Mouse (Mus musculus): Measurements from ENCODE around the gene Peg12.

Peg12 gene

DNA sequence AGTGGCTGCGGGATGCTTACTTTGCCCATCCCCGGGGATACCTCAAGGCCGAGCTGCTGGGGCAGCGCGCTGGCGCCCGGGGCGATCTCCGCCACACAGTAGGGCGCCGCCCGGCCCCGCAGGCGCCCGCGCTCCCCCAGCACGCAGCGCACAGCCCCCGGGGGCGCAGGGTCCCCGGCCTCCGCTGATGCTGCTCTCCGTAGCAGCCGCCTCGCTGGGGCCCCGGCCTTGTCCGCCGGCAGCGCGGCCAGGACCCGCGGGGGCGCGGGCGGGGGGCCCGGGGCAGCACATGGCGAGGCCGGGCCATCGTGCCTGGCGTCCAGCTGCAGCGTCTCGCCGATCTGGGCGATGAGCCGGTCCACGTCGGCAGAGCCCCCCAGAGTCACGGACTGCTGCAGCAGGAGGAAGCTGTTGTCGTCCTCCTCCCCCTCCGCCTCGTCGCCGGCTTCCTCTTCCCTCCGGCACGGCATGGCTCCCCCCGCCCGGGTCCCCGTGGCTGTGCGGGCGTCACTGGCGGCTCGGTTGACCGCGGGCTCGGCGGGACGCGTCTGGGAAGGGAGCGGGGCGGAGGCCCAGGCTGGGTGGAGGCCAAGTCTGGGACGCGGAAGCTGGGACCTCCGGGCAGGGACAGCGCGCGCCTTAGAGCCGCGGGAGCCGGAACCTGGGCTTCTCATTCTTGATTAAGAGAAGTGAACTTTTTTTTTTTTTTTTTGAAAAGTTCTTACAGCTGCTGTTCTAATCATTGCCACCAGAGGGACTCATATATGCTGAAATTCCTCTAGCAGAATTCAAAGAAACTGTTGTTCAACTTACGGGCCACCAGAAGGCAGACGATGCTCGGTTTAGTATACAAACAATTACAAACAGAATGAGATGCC is at the start of gene Peg12:
Peg12 (minus strand) TSS at position 633 of the 878 bp plus-strand sequence.
- DNase-seq (ENCODE audit: low spot score in 2 of 2), result peak; percentile 56 to 67

DNA sequence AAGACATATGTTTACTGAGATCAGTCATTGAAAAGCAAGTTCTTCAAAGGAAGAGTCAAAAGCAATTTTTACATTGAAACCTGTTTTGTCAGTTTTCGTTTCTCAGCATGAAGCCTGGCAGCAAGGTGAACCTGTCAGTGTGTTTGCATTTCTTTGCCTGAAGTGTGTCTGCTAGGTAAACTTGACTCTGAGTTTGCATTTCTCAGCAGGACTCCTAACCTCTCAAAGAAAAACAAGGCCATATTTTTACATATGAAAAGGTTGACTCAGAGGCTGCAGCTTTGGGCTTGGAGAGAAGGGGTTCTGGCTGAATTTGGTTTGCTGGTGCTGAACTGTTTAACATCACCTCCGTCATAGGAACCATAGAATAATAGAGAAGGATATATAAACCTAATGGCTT is 21.8 kb upstream of the Peg12 start:
- no peak for DNase-seq (ENCODE audit: low spot score in 2 of 2)

DNA sequence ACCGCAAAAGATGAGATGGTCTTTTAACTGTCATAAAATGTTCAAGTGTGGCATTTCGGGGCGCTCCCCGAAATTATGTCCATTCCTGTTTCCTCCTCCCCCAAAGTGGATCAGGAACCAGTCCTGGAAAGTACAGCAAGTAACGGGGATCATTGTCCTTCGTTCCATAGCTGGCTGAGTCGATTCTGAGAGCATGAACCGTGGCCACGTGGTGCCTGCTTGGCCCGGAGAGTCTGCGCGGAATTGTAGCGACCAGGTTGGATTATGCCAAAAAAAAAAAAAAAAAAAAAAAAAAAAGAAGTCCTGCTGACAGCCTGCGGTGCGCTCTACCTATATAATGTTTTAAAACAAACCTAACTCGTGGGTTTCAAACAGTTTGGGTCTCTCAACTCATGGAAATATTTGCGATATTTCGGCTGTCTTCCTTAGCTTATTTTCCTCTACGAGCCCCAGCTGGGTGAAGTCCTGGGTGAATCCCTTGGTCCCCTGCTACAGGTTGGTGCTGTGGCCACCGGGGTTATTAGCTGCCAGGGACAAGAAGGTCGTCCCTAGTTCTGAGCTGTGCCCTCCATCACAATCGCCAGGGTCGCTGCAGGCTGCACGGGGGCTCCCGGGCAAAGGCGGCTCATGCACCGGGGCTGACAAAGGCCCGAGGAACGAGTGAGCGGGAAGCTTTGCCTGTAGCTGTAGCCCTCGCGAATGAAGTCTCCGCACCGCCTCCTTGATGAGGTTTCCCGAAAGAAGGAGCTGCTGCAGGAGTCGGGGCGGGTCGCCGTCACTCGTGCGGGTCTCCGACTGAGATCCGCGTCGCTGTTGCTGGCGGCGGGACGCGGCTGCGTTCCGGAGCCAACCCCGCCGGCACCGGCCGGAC is 1.1 kb downstream of the Peg12 start:
- peak; percentile 21 to 60 for DNase-seq (ENCODE audit: low spot score in 2 of 2)

DNA sequence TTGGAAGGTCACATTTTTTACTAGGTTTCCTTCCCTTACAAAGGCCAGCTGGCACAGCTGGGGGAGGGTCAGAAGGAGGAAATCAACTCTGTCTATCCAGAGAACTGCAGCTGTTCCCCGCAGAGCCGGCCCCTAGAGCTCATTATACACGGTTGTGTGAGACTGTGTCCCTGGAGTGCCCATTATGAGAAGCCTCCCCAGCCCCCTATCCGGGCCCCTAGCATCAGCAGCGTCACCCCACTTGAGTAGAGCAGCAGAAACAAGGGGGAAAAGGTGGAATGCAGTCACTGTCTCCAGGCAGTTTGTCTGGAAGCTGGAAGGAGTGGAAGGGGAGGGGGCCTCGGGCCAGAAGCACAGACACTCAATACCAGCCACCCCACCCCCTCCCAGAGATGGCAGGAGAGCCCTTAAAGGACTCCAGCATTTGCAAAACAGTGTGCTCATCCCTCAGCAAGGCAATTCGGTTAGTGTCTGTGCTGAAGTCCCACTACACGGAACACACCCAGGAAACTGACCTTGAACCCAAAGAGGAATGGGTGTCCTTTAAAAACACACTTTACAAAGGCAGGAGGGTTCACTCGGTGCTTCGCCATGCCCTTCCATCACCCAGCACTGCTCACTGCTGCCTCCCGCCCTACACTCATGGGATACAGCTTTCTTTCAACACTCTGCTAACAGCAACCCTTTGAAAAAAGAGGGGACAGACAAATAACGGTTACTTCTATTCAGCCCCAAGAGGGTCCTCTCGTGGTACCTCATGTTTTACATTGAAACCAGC is 1.9 kb downstream of the Peg12 start:
- no peak for DNase-seq (ENCODE audit: low spot score in 2 of 2)

DNA sequence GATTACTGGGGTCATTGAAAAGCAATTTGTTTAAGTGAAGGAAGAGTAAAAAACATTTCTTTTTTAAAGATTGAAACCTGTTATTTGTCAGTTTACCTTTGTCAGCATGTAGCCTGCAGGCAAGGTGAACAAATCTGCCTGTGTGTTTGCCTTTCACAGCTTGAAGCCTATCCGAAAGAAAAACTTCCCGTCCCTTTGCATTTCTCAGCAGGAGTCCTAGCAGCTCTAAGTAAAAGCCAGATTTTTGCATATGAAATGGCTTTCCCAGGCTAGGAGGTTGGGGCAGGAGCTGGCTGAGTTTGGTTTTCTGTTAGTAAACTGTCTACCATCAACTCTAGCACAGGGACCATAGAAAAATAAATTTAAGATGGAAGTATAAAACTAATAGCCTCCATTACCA is 12.0 kb downstream of the Peg12 start:
- DNase-seq (ENCODE audit: low spot score in 2 of 2), result no peak

DNA sequence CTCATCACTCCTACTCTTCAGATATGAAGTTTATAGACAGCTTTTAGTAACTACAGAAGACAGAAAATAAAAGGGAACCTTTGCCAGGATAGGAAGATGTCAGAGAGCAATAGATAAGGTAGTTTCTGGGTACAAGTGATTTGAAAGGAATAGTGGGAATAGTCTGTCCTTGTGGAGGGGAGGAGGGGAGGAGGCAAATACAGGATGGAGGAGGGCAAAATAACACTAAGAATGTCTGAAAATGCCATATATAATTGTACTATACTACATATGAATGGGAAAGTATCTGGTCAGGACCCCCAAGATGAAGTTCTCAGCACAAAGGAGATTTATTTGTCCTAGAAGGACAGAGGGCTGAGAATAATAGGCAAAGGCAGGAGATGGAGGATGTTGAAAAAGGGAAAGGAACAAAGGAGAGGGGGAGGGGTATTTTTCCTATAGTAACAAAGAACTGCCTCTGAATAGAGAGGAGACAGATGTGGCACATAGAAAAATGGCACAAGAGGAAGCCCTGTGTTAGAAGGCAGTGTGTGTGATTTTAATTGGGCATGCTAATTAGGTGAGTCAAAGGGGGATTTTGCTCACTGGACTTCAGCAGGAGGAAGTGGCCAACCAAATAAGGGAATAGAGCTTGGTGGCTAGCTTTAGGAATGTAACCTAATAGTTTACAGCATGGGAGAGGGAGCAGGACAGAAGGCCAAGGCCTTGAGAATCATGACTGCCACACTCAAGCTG is 18.7 kb downstream of the Peg12 start:
- DNase-seq (ENCODE audit: low spot score in 2 of 2), result no peak

DNA sequence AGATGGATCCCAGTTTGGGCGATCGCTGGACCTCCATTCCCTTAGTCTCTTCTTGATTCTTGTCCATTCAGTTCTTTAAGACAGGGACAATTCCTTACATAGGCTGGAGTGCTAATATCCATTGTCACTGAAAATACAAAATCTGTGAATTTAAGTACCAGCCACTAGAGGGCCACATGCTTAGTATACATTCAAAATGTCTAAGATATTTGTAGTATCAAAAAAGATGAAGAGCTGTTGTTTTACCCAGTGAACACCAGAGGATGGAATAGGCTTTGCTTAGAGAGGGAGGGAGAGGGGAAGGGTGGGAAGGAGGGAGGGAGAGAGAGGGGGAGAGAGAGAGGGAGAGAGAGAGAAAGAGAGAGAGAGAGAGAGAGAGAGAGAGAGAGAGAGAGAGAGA is 27.9 kb downstream of the Peg12 start:
- no peak for DNase-seq (ENCODE audit: low spot score in 2 of 2)

DNA sequence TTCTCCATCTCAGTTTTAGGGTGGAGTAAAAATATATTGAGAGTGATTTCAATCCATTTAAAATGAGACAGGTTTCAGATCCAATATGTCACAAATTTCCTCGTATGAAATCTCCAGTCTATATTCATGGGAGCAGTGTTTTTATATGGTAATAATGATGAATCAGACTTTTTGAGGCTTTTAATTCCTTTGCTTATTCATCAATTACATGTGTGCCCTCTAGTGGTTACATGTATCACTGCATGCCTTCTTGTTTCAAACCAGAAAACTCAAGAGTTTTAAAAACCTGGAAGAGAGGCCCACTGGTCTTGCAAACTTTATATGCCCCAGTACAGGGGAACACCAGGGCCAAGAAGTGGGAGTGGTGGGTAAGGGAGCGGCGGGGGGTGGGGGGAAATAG is 31.1 kb downstream of the Peg12 start:
- DNase-seq (ENCODE audit: low spot score in 2 of 2), result no peak

DNA sequence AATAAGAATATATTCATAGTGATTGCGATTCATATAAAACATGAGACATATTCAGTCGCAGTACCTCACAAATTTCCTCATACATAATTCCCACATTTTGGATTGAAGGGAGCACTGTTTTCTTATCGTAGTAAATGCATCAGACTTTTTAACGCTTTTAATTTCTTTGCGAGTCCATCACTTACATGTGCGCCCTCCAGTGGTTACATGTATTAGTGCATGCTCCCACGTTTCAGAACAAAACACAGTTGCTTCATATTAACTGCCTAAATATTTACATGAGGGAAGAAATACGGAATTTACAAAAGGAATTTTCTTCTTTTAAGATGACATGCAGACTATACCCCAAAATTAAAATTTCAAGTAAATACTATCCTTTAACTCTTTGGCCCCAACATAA is 36.0 kb downstream of the Peg12 start:
- DNase-seq (ENCODE audit: low spot score in 2 of 2), result no peak

DNA sequence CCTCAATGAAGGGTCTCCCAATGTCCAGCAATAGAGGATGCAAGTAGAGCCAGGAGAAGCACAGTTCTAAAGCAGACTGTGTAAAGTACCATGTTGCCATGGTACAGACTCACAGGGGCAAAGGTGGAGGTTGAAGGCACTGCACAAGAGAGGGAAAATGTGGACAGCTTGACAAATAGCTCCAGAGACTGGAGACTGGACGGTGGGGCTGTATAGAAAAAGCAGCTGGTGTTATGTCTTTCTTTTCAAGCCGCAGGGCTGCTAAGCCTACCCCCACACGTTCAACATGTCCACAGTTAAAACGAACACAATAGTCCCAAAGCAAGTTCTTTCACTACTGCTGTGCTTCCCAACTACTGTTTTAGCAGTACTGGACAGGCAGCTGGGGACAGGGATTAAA is 41.1 kb downstream of the Peg12 start:
- no peak for DNase-seq (ENCODE audit: low spot score in 2 of 2)

DNA sequence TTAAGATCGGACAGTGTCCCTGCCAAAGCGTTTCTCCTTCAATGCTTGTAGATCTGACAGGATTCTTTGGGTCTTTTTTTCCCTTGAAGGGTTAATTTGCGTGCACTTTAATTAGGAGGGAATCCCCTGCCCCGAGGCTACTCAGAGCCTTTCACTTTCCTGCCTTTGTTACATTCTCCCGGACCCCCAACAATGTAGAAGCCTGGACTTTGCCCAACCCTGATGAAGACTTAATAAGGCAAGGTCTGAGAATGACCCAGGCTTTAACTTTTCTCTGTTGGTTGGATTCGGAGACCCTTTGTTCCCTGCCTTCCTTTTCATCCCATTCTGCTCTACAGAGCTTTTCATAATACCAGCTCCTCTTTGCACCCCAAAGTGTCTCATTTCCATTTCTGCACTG is 43.7 kb downstream of the Peg12 start:
- no peak for DNase-seq (ENCODE audit: low spot score in 2 of 2)

DNA sequence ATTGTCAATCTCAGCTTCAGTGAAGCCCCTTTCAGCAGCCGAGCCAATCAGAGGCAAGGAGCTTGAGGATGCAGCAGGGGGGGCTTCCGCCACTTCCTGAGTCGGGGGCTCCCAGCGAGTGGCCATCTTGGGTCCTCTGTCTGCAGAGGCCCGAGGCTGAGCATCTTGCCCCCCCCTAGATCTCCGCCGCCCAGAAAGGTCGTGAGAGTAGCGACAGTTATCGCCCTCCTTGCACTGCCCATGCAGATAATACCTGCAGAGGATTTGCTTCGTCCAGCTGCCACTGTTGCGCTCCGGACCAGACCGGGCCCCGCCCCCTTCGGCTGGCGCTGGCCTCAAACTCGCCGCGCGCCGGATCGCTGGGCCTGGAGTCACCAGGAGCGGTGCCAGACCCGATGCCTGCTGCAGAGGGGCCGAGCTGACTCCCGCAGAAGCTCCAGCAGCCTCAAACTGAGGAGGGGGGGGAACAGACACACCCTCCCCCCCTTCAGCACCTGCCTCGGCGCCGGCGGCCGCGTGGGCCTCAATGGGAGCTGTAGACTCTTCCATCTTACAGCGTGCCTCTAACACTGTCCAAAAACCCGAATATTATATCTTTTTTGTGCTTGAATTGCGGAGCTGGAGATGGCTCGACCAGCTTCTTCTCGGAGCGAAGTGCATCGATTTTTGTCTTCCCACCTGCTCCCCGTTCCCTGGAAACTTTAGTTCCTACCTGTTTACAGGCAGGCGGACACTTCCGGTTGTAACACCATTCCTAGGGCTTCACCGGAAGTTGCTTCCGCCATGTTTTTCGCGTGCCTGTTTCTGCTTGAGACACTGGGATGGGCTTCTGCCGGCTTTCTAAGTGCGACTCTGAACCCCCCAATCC is 44.6 kb downstream of the Peg12 start, which contains the start of gene Mkrn3:
Mkrn3 (minus strand) TSS at position 647 of the 868 bp plus-strand sequence.
- peak; percentile 61 to 77 for DNase-seq (ENCODE audit: low spot score in 2 of 2)

DNA sequence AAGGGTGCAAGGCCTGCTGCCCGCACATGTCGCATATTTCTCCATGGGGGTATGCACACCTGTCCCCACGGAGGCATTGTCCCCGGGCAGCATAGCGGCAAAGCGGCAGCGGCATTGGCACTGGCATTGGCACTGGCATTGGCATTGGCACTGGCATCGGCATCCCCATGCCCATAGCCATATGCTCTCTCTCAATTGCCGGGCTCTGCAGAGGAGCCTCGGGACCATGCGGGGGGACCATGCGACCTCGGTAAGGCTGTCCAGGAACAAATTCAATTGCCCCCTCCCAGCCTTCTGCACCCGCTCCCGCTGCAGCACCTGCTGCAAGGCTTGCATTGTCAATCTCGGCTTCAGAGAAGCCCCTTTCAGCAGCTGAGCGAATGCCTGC is 45.2 kb downstream of the Peg12 start:
- peak; percentile 16 to 60 for DNase-seq (ENCODE audit: low spot score in 2 of 2)

DNA sequence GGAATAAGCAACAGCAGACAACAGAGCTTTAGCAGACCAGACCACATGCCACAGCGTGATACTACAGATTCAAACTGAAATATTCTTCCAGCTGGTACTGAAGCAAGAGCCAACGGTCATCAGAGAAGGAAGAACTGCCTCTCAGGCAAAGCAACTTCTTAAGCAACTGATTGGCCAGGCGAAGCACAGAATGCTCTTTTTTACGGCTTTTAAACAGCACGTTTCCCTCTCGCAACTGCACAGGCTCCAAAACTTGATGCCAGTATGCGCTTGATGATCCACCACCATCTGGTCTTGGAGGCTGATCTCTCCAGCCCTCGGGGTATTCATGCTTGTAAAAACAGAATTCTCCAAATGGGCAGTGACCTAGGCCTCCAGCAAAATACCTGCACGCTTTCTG is 46.0 kb downstream of the Peg12 start:
- no peak for DNase-seq (ENCODE audit: low spot score in 2 of 2)

DNA sequence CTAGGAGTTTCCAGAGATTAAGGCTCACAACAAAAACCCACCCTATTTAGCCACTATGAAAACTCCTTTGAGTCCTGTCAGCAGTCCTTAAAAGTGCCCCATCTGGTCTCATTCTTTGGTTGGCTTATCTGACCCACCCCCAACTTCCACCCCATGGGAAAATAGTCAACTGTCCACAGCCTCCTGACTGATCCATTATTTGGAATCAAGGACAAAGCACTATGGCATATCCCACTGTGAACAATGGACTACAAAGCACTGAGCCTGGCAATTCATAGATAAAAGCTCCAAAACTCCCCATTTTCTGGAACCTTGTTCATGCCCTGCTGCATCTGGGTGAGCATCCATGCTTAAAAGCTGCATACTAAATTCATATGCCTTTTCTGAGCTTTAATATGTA is 48.1 kb downstream of the Peg12 start:
- DNase-seq (ENCODE audit: low spot score in 2 of 2), result no peak

DNA sequence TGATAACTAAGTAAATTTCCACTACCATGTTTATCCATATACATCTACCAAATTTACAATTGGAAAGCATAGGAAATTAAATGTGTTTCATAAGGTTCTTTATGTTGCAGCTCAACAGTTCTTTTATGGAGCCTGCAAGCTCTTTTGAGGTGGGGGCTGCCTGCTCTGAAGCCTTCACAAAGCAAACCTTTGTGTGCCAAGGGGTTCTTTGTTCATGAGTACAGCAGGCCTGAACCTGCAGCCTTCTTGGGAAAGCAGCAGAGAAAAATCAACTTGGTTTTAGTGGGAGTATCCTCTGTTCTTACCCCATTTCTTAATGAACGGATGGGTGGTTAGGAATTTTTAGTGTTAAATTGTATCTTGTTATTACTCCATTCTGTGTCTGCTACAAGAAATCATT is 49.1 kb downstream of the Peg12 start:
- no peak for DNase-seq (ENCODE audit: low spot score in 2 of 2)

All from urinary bladder, postnatal 4 days (tissue).